Mouse (Mus musculus): ENCODE measurements around the gene Manba.

- TF ChIP-seq CTCF (IDR thresholded peaks at IDR 0.05; ENCODE audit: low read depth) (no peak), EP300 (IDR thresholded peaks at IDR 0.05; ENCODE audit: low read depth) (no peak)
These were observed 100.6 kb downstream of the Manba start for GRCm38 (mm10) chr3:135586060-135586459.
